Mouse (Mus musculus): ENCODE measurements around the gene Srms.
A peak's percentile ranks its signal among the peaks of the same experiment; 100 is the strongest.

Gene Srms

DNA sequence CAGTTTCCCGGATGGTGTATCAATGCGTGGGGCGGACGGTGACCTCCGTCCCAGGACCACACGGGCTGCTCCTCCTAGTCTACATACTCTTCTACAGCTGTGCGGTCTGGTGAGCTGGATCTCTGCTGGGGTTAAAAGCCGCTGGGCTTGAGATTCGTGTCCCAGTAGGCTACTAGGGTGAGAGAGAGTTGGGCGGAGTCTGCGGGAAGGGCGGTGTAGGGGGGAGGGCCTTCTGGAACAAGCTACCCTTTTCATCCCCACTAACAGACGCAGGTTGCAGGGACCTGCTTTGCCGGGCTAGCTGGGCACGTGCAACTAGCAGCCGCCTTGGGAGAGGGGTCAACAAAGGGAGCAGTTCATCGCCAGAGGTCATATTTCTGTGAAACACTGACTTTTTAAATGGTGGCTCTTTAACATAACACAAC is at the start of gene Srms:
Gene Srms (minus strand): TSS at position 165 of the 425 bp plus-strand sequence.
- DNase-seq = peak; percentile 94

DNA sequence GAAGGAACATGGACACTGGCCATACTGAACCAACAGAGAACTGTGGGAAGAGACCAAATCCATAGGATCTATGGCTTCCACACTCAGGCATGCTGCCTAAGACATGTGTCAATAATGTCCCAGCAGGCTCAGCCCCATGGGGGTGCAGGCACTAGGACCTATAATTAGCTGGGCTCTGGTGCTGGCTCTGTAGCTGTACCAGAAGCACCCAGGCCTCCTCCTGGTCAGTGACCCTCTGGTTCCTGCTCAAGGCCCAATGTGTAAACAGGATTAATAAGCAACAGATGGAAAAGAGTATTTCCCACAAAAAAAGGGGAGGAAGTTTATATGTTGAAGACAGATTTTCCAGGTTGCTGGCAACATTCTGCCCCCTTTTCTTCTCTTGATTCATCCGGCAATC is 40.3 kb upstream of the Srms start:
- no peak for DNase-seq

DNA sequence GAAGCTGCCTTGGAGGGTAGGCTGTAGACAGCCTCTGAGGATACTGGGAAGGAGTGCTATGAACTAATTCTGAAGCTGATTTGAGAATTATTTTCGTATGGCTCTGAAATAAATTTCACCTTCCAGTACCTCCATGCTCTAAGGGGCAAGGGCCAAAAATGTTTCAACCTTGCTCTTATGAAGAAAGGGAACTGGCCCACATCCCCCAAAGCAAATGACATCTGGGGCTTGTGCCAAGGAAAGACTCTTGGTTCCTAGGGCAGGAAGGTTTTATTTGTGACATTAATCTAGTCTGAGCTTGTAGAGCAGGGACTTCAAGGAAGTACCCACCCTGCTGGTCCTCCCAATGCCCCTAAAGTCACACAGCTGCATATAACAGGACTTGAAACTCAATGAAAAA is 38.9 kb upstream of the Srms start:
- DNase-seq = peak; percentile 71

DNA sequence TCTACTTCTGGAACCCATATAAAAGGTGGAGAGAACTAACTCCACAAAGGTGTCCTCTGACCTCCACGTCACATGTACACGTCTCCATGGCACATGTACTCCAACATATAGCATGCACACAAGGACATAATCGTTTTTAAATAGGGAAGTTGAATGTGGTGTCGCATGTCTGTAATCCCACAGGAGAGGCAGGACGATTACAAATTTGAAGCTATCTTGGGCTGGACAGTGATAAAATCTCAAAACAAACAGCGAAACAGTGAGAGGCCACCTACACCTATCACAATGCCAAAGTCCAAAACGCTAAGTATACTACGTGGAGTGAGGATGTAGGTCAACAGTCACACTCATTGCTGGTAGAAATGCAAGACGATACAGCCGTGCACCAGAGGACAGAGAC is 36.2 kb upstream of the Srms start:
- DNase-seq = no peak

DNA sequence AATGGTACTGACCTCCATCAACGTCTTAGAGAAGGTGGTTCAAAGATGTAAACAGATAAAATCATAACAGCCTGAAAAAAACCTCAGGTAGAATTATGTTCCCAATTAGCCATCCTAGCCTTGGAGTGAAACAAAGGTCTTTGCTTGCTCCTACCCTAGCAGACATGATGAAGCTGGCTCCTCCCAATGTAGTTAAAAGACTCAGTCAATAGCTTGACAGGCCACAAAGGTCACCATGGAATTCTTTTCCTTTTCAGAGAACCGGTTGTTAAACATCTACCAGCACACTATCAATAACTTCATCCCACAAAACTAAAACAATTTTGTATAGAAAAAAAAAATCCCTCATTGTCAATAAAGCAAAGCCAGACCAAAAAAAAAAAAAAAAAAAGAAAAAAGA is 32.0 kb upstream of the Srms start:
- DNase-seq = peak; percentile 7

DNA sequence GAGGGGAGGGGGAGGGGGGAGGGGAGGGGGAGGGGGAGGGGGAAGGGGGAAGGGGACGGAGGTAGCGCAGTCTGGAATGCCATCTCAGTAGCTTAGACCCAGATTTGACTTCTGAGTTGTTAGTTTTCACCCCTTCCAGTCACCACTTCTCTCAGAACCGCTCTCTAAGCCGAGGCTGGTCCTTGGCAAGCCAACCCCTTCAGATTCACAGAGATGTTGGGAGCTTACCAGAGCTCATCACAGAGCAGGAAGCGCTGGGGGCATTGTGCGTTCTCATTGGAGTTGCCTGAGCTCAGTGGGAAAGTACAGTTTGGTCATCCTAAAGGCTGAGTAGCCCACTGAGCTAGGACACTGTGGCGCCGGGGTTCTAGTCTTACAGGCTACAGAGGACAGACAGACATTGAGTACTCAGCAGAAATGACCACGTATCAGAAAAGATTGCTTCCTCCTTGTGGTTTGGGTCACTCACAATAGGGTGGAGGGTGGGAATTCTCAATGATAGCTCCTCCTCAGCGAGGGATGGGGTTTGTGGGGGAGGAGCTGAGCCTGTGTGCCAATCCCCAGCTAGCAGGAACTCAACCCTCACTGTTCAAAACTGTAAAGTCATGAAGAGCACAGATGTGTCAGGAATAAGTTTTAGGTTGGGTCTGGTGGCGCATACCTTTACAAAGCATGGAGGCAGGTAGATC is 30.9 kb upstream of the Srms start:
- peak; percentile 96 for DNase-seq

DNA sequence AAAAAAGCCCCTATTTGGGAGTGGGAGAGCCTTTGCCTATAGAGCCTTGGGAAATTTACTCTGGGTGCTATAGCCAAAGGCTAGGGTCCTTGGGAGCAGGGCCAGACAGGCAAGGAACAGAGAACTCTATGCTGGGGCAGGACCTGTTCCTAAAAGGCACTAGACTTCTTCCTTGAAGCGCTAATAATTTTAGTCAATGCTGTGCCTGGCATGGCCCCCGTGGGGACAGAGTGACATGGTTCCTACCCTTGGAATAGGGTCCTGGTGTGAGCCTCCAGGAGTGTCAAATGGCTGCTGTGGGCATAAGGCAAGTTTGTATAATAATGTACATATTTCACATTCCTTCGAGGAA is 29.3 kb upstream of the Srms start:
- DNase-seq = peak; percentile 86

DNA sequence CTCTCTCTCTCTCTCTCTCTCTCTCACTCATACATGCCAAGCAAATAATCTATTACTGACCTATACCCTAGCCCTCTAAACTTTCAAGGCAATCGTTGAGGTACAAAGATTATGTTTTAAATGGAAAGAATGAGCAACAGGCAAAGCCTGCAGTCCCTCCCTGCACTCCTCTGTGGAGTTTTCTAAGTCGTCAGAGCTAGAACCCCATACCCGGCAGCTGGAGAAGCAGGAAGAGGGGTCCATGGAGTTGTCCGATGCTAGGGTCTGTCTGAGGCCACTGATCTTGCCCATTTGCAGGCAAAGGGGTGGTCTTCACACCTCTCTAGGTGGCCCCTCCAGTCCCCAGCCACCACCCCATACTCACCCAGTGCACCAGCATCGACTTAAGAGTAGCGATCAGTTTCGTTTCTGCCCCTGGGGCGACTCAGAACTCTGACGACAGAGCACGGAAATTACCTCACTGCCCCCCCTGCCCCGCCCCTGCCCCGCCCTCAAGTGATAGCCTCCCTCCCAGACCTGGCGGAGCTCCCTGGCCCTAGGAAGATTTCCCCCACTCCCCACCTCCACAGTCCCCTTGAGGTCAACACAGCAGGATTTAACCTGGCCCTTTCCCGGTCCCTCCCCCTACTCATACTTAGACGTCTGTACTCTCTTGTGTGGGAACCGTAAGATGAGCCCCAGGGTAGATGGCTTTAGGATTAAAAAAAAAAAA is 28.8 kb upstream of the Srms start, which contains the start of gene Helz2:
Gene Helz2 (minus strand): TSS at position 426 of the 712 bp plus-strand sequence.
- peak; percentile 98 for DNase-seq

DNA sequence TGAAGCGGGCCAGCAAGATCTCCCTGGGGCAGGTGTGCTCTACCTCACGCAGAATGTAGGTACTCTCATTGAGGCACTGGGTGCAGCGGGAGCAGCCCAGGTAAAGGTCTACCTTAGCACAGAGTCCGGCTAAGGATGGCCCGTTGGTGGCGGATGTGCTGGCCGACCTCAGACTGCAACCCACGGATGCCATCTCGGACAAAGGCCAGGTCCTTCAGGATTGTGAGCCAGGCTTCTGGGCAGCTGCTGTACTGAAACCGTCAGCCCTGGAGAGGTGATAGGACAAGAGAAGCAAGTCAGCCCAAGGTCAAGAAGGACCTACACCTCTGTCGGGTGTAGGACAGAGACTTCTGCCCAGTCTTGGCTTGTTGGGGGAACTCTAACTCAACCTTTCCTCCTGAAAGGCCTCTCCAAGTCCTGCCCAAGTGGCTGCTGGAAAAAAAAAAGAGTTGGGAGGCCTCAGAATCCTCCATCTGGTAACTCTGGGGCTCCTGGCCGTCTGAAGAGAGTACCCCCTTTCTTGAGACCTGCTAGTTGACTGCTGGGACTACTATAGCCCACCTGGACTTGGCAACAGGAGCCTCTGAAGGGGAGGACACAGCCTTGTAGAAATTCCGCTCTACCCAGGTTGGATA is 27.9 kb upstream of the Srms start:
- peak; percentile 90 for DNase-seq

DNA sequence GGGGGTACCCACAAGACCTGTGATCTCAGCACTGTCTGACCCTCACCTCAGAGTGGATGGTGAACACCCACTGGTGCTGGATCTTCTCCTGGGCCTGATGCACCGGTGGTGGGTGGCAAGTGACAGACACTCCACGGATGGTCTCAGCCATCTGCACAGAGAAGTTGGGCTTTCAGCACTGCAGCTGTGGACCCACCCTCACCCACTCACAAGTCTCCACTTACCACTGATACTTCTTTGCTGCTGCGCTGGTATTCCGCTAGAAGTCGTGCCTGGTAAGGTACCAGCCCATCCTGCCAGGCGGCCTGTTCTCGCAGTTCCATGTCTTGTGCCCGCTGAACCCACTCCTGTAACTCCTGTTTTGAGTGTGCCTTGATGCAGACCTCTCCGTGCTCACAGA is 26.3 kb upstream of the Srms start:
- peak; percentile 92 for DNase-seq

DNA sequence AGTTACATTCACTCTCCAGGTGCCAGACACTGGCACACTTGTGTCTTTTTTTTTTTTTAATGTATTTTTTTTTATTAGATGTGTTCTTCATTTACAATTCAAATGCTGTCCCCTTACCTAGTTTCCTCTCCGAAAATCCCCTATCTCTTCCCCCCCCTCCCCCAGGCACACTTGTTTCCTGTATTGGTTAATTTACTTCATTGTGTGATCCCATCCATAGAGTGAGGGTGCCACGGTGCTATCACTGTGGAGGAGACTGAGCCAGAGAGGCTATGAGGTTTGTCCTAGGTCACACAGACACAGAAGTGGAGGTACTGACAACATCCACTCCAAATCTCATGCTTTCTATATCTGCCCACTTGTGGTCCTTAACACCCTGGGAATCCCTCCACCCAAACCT is 25.9 kb upstream of the Srms start:
- DNase-seq = no peak

DNA sequence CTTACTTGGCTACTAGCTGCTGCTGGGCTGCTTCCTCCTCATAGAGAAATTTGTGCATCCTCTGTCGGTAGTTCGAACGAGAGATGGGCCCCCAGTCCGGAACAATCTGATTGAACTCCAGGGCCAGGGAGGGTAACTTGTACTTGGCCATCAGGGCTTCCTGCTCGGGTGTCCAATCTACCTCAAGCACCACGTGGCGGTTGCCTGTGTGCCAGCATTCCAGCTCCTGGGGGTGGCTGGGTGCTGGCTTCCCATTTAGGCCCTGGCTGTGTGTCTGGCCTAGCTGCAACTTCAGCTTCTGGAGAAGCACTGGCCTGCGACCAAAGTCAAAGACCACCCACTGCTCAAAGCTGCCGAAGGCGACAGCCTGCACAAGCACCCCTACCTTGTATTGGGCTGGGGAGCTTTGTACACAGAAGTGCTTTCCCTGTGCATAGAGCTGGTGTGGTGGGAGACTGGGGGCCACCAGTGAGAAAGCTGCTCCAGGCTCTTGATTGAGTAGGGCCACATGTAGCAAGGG is 25.2 kb upstream of the Srms start:
- DNase-seq = peak; percentile 94

DNA sequence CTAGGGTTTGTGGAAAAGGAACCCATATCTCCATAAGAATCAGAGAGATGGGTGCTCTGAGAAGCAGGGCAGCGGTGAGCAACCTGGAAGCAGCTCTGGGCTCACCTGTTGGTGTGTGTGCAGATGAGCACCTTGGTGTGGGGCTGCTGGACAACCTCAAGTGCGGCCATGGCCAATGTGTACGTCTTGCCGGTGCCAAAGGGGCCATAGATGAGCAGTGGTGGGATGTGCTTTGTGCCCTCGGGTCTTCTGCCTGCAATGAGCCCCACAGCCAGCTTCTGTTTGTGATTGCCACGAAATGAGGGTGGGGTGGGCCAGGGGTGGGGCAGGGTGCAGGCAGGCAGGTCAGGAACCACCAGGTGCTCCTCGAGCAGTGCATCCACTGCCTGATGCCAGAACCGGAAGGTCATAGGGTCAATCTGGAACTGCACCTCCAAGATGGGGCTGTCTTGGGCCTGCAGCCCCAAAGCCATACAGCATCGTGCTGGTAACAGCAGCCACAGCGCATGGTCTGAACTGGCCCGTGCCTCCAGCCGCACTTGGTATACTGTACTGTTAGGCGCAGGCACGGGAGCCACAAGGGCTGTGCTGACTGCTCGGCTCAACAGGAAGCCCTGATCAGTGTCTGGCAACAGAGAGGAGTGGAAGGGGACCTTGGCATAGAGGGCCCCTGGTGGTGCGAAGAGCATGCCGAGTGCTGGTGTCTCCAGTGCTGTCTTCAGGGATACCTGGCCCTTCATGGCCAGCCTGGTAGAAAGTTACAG is 24.4 kb upstream of the Srms start:
- peak; percentile 87 for DNase-seq

DNA sequence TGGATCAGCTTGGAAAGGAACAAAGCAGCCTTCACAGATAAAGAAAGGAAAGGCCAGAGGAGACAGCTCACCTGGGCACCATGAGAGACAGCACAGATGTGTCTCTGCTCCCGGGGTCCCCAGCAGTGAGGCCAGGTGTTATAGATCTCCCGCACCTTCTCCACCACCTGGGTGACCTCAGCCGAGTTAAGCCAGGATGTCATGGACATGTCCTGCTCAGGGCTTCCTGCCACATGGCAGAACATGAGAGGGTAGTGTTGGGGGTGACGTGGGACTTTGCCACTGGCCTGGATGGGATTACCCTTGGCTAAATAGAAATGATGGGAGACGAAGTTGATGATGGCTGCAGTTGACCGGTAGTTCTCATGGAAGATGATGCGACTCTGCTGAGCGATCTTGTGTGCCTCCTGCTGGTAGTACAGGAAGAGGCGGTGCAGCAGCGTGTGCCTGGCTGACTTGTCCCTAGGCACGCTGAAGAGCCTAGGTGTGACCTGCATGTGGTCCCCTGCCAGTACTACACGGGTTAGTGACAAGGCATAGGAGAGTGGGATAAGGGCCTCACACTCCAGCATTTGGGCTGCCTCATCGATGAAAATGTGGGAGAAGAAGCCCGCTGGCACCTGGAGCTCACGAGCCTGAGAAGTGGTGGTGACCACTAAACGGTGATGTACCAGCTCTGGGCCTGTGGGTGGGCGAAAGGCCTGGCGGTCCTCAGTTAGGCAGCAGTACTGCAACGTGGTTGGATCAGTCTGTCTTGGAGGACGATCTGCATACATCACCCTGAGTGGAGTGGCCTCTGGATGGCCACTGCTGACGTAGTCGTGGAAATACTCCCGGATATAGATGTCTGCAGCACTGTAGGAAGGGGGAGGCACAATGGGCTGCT is 22.9 kb upstream of the Srms start:
- peak; percentile 89 for DNase-seq

DNA sequence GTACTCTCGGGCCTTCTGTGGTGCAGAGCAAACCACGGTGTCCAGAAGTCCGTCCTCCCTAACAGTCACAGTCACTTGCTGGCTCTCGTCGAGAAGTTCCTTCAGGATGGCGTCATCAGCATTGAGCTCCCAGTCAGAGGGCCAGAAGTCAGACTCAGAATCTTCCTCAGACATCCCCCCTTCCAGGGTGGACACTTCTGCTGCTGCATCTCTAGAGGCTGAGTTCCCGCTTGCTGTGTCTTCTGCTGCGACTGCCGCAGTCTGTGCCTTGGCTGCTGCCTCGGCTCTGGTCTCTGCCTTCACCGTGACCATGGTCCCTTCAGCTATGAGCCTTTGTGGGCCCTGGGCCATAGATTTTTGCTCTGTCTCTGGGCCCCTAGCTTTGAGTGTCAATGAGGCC is 21.7 kb upstream of the Srms start:
- DNase-seq = peak; percentile 92

DNA sequence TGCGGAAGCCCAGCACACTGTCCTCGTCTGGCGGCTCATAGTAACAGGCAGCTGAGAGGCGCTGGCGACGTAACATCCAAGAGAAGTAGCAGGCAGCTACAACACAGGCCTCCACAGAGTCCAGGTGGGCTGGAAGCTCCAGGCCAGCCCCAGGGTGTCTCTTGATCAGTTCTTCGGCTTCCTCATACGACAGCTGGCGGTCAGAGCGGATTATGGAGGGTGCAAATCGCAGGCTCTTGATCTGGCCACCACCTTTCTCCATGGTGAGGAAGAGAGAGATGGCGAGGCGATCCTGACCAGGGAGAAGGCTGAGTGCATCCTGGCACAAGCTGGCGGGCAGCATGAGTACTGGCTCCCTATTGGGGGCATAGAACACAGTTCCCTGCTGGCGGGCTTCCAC is 20.5 kb upstream of the Srms start:
- peak; percentile 90 for DNase-seq

DNA sequence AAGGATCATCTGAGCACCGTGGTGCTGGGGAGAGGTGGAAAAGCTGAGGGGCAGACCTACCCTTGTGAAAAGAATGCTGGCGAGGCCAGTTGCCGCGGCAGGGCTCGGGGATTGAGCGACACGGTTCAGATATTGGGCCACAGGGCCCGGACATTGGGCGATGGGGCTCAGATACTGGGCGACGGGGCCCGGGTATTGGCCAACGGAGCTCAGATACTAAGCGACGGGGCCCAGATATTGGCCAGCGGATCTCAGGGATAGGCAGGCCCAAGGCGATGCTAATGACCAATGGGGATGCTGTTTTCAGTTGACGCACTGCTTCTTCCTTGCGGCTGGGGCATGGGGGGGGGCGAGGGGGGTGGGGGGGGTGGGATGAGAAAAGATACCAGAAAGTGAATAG is 18.2 kb upstream of the Srms start:
- peak; percentile 87 for DNase-seq

DNA sequence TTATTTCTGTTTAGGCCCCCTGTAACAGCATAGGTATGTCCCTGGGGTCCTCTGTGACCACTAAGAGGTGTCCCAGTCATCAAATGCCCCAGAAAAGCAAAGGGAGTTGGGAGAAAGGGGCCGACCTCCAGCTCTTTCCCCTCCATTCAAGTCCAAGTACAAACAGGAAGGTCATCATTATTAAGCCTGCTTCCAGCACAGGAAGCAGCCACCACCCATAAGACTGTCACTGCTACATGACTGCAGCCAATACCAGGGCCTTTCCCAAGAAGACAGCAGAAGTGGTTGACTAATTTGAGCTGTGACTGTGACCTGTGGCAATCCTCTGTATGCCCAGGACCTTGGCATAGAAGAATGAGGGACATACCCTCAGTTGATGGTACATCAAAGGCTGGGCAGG is 15.3 kb upstream of the Srms start:
- peak; percentile 95 for DNase-seq

DNA sequence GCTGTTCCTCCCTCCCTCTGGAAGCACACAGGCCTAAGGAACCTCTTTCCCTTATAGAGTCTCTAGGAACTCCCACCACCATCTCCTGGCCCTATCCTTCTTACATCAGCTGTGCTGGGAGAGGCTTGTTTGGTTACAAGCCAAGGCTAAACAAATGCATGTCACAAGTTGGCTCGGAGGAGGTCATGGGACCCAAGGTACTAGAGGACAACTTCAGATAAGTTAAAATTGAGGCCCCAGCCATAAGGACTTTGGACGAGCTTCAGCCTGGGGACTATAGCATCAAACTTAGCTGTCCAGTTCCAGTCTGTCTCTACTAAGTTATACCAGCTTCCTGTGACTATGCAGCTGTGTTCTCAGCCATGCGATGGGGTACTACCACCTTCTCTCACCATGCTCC is 14.1 kb upstream of the Srms start:
- no peak for DNase-seq

DNA sequence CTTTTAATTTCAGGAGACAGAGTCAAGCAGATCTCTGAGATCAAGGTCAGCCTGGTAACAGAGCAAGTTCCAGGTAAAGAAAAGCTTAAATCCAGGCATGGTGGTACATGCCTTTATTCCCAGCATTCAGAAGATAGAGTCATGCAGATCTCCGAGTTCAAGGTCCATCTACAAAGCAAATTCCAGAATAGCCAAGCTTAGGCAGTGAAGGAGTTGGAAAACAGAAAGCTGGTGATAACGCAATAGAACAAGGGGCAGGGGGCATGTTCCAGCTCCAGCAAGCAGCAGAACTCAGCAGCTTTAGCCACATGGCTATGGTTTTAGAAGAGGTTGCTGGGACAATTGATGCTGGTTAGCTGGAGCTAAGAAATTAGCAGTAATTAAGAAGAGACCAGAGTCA is 12.0 kb upstream of the Srms start:
- DNase-seq = no peak

DNA sequence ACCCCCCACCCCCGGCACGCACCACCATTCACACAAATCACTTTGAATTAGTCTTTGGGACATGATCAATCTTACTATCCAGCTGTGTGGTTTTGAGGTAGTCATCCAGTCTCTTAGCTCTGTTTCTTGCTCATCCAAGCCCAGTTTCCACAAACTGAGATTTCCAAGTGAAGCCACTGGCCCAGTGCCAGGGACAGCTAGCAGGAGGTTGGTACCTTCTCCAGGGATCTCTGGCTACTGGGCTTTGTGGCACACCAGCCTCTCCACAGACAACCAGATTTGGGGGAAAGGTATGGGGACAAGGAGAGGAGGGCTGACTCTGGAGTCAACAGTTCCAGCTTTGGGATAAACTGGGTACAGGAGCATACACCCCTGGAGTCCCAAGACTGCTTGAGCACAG is 7.4 kb upstream of the Srms start:
- DNase-seq = no peak

DNA sequence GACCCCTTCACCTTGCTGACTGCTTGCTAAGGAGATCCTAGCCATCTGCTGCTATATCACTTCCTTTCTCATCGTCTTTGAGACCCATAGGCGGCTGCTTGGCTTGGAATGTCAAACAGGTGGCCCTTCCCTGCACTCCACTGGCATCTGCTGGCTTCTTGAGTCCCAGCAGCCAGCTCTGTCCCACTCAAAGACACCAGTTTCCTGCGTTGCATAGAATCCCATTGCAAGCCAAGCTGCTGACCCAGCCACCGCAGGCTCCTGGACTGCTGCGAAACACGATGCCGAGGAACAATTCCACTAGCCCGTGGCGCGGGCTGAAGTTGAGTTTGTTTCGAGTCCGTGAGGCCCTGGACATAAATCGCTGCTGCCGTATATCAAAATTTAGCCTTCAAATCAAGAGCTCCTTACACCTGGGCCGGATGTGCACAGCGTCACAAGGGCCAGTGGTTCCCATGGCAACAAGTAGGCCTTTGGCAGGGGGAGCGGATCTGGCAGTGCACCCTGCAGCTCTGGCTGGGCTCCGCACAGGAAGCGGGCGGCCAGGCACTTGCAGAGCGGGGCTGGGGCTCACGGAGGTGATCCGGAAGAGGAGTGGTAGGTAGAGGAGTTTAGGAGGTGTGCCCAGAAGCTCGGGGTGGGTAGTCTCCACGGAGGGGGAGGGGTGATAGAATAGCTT is 6.7 kb upstream of the Srms start, which contains the start of gene Fndc11:
Gene Fndc11 (plus strand): TSS at position 476 of the 679 bp plus-strand sequence.
- DNase-seq = peak; percentile 99

Data from heart, adult 11 months (tissue).